Comparison of ENCODE assay signal across 8 mouse cellular contexts in the genomic region with DNA sequence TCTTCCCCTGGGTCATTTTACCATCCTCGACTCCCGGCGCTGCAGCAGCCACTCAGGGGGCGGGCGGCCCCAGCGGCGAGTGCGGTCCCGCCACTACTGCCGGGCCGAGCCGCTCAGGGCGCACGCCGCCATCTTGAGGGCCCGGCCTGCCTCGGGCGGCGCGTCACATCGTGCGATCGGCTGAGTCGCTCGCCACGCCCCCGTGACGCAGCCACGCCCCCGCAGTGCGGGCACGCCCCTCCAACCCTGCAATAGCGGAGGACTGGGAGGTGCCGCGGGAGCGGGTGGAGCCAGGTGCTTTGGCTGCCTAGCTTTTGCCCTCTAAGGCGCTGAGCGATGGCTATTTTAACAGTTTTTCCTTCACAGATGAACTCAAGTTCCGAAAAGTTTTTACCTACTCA. TPM values are rescaled to one million over a fixed set of nuclear protein-coding genes. Genes with fewer than 3 reads are reported as not detected.
DNase-seq lines count a peak whose midpoint lies in the region; ATAC-seq and TF ChIP-seq lines count a peak whose summit lies in the region.

A gene (minus strand): TSS at position 215 of the 401 bp plus-strand sequence.

- H3K27ac ChIP-seq in forebrain, embryonic 10.5 days = peak within 1 kb of the TSS; percentile 99
- H3K27ac ChIP-seq in heart, embryonic 15.5 days = peak within 1 kb of the TSS; percentile 90
- H3K27ac ChIP-seq in liver, embryonic 14.5 days = peak within 1 kb of the TSS; percentile 68
- H3K27ac ChIP-seq in neural tube, embryonic 11.5 days (ENCODE audit: low read depth, low read length) = peak within 1 kb of the TSS; percentile 93
- H3K27ac ChIP-seq in stomach, postnatal 0 days (replicated peaks) = peak within 1 kb of the TSS; percentile 97

- H3K36me3 ChIP-seq in forebrain, embryonic 10.5 days (replicated peaks) = 0 out of 2 replicates have a peak, but pooled peaks cover 1% of the 10 kb centered on the region
- no peaks in the 10 kb centered on the region for H3K36me3 ChIP-seq in heart, embryonic 15.5 days
- no peaks in the 10 kb centered on the region; the same call in 1 of the 2 replicates for H3K36me3 ChIP-seq in liver, embryonic 14.5 days (replicated peaks; ENCODE audit: control insufficient read depth, insufficient read depth, low read depth)
- no peaks in the 10 kb centered on the region for H3K36me3 ChIP-seq in neural tube, embryonic 11.5 days (ENCODE audit: control insufficient read depth, insufficient read depth, low read length)
- no peaks in the 10 kb centered on the region for H3K36me3 ChIP-seq in stomach, postnatal 0 days (ENCODE audit: control insufficient read depth, insufficient read depth, low read length)

- peak within 1 kb of the TSS; percentile 99 for H3K4me3 ChIP-seq in forebrain, embryonic 10.5 days
- peak within 1 kb of the TSS; percentile 89 for H3K4me3 ChIP-seq in heart, embryonic 15.5 days
- peak within 1 kb of the TSS; percentile 76 to 88 for H3K4me3 ChIP-seq in liver, embryonic 14.5 days (ENCODE audit: insufficient read depth in 1 of 2, low read depth in 2 of 2, low read length in 2 of 2)
- peak within 1 kb of the TSS; percentile 97 for H3K4me3 ChIP-seq in neural tube, embryonic 11.5 days (ENCODE audit: low read depth, low read length)
- peak within 1 kb of the TSS; percentile 95 for H3K4me3 ChIP-seq in stomach, postnatal 0 days (ENCODE audit: low read depth, low read length)

- TF ChIP-seq EP300 in liver, embryonic 14.5 days (IDR thresholded peaks at IDR 0.05; ENCODE audit: low read depth) = no peak
- no peak for TF ChIP-seq EP300 in stomach, postnatal 0 days (optimal IDR thresholded peaks at IDR 0.05)

- H3K4me2 ChIP-seq in heart, embryonic 15.5 days = peak within 1 kb of the TSS; percentile 69
- peak within 1 kb of the TSS; percentile 79 for H3K4me2 ChIP-seq in liver, embryonic 14.5 days (ENCODE audit: low read depth)
- H3K4me2 ChIP-seq in neural tube, embryonic 11.5 days (ENCODE audit: low read depth) = peak within 1 kb of the TSS; percentile 72
- peak within 1 kb of the TSS; percentile 63 for H3K4me2 ChIP-seq in stomach, postnatal 0 days (replicated peaks; ENCODE audit: low read depth)

- no peaks in the 10 kb centered on the region for H3K9me3 ChIP-seq in forebrain, embryonic 10.5 days
- no peaks in the 10 kb centered on the region for H3K9me3 ChIP-seq in heart, embryonic 15.5 days (replicated peaks)
- H3K9me3 ChIP-seq in liver, embryonic 14.5 days (ENCODE audit: control insufficient read depth, low read length) = no peaks in the 10 kb centered on the region
- no peaks in the 10 kb centered on the region for H3K9me3 ChIP-seq in neural tube, embryonic 11.5 days (ENCODE audit: control insufficient read depth, low read length)
- H3K9me3 ChIP-seq in stomach, postnatal 0 days (ENCODE audit: control insufficient read depth, low read length) = no peaks in the 10 kb centered on the region

- DNase-seq in CD8-positive naive resting alpha-beta T cell, adult 2 months (ENCODE audit: low read depth in 2 of 2, low spot score in 2 of 2) = peak; percentile 99 to 100
- DNase-seq in c-Kit-positive CD71-negative TER-119-negative erythroid progenitor cells, embryonic 14.5 days (ENCODE audit: low read depth) = peak; percentile 89
- peak; percentile 97 for DNase-seq in forebrain, embryonic 10.5 days (ENCODE audit: extremely low spot score, low spot score)
- DNase-seq in kidney, postnatal 25 days = peak; percentile 99
- peak; percentile 89 to 93 (median 91) for DNase-seq in liver, embryonic 14.5 days (ENCODE audit: low read depth in 3 of 3, low spot score in 3 of 3)
- peak; percentile 98 for DNase-seq in neural tube, embryonic 11.5 days (ENCODE audit: low spot score)
- DNase-seq in stomach, postnatal 0 days (ENCODE audit: low spot score) = peak; percentile 99

- under 1% methylated on average over 39 of the region's 39 CpGs for WGBS in forebrain, embryonic 10.5 days
- under 1% methylated on average over 39 of the region's 39 CpGs for WGBS in heart, embryonic 15.5 days
- WGBS in liver, embryonic 14.5 days (ENCODE audit: insufficient replicate concordance) = under 1% methylated on average over 39 of the region's 39 CpGs
- under 1% methylated on average over 39 of the region's 39 CpGs for WGBS in neural tube, embryonic 11.5 days
- 1% methylated on average over 36 of the region's 39 CpGs for WGBS in stomach, postnatal 0 days

- TF ChIP-seq CTCF in liver, embryonic 14.5 days (IDR thresholded peaks at IDR 0.05; ENCODE audit: low read depth) = no peak
- TF ChIP-seq CTCF in stomach, postnatal 0 days (IDR thresholded peaks at IDR 0.05; ENCODE audit: low read depth) = peak; percentile 8; the same call in 1 of the 2 replicates

- ATAC-seq in heart, embryonic 15.5 days (replicated peaks; ENCODE audit: insufficient number of reproducible peaks, insufficient read depth, low FRiP score, low read depth) = peak; percentile 99
- peak; percentile 96 for ATAC-seq in liver, embryonic 14.5 days (ENCODE audit: insufficient read depth)
- peak; percentile 99 for ATAC-seq in neural tube, embryonic 11.5 days (ENCODE audit: insufficient read depth, low FRiP score, low TSS enrichment)
- peak; percentile 99 for ATAC-seq in stomach, postnatal 0 days (ENCODE audit: low FRiP score, low TSS enrichment)

- H3K9ac ChIP-seq in heart, embryonic 15.5 days = peak within 1 kb of the TSS; percentile 95
- H3K9ac ChIP-seq in liver, embryonic 14.5 days (replicated peaks) = peak within 1 kb of the TSS; percentile 89
- H3K9ac ChIP-seq in neural tube, embryonic 11.5 days (ENCODE audit: low read length) = peak within 1 kb of the TSS; percentile 96
- H3K9ac ChIP-seq in stomach, postnatal 0 days (ENCODE audit: low read length) = peak within 1 kb of the TSS; percentile 95

- H3K4me1 ChIP-seq in forebrain, embryonic 10.5 days = peaks cover 45% of the 10 kb centered on the region
- peaks cover 24% of the 10 kb centered on the region for H3K4me1 ChIP-seq in heart, embryonic 15.5 days (replicated peaks)
- H3K4me1 ChIP-seq in liver, embryonic 14.5 days (replicated peaks; ENCODE audit: control insufficient read depth in 2 of 2, insufficient read depth in 2 of 2, low read length in 1 of 2) = peaks cover 24 to 32% of the 10 kb centered on the region in 2 experiments
- H3K4me1 ChIP-seq in neural tube, embryonic 11.5 days (ENCODE audit: control insufficient read depth, insufficient read depth, low read length) = peaks cover 7% of the 10 kb centered on the region; the same call in 1 of the 2 replicates
- H3K4me1 ChIP-seq in stomach, postnatal 0 days (replicated peaks; ENCODE audit: control insufficient read depth, insufficient read depth) = peaks cover 3% of the 10 kb centered on the region; the same call in 1 of the 2 replicates

- no peaks in the 10 kb centered on the region for H3K27me3 ChIP-seq in forebrain, embryonic 10.5 days (ENCODE audit: poor library complexity, severe bottlenecking)
- no peaks in the 10 kb centered on the region for H3K27me3 ChIP-seq in heart, embryonic 15.5 days
- H3K27me3 ChIP-seq in liver, embryonic 14.5 days (ENCODE audit: control insufficient read depth, insufficient read depth, low read length) = no peaks in the 10 kb centered on the region
- H3K27me3 ChIP-seq in neural tube, embryonic 11.5 days (ENCODE audit: control insufficient read depth, insufficient read depth, low read length) = no peaks in the 10 kb centered on the region
- no peaks in the 10 kb centered on the region for H3K27me3 ChIP-seq in stomach, postnatal 0 days (ENCODE audit: control insufficient read depth, insufficient read depth, low read length)

RNA-seq across cellular contexts. Expression of the gene that starts here (rescaled TPM):
- polyA plus RNA-seq in forebrain, embryonic 10.5 days (2016; fragmentation: Nextera tagmentation; extraction: Ambion mirVana) = 82.2 and 84.4 TPM in 2 replicates
- 47.8 and 58.5 TPM in 2 replicates for polyA plus RNA-seq in heart, embryonic 15.5 days (2015; fragmentation: Nextera tagmentation; extraction: Ambion mirVana)
- 12.3 and 15.5 TPM in 2 replicates for polyA plus RNA-seq in liver, embryonic 14.5 days (2012; rRNA removed)
- polyA plus RNA-seq in liver, embryonic 14.5 days (2014; fragmentation: Nextera tagmentation; extraction: Ambion mirVana) = 33.0 and 35.1 TPM in 2 replicates
- polyA plus RNA-seq in neural tube, embryonic 11.5 days (2014; fragmentation: Nextera tagmentation; extraction: Ambion mirVana) = 79.9 and 81.1 TPM in 2 replicates
- 50.4 and 51.1 TPM in 2 replicates for polyA plus RNA-seq in stomach, postnatal 0 days (2015; fragmentation: Nextera tagmentation; extraction: Ambion mirVana)

Comparison
In these comparisons a context has a peak if more than half of its experiments do, and no peak if none do; other contexts are left out.
1. Peak in every context shown above with its lines: DNase-seq, ATAC-seq, H3K4me3 ChIP-seq and H3K27ac ChIP-seq.